Mouse (Mus musculus) brain, embryonic 14.5 days (tissue): ENCODE results near the gene Desi1.

Experiments
- CTCF ChIP-seq: fragments of 200-500 bp; IDR thresholded peaks from 2 replicates; pipeline ENCODE4 v1.5.1; 2012; ENCODE audit warnings: inconsistent platforms, mild to moderate bottlenecking, moderate library complexity, borderline replicate concordance; ENCODE audit not compliant: insufficient read depth, insufficient read length; ENCODE audit errors: extremely low read depth
- POLR2A ChIP-seq: fragments of 200-500 bp; IDR thresholded peaks from 2 replicates; pipeline ENCODE4 v1.6.1; 2012; ENCODE audit warnings: mild to moderate bottlenecking, inconsistent platforms, borderline replicate concordance; ENCODE audit not compliant: poor library complexity, insufficient read depth, insufficient read length, severe bottlenecking; ENCODE audit errors: extremely low read depth

DNA sequence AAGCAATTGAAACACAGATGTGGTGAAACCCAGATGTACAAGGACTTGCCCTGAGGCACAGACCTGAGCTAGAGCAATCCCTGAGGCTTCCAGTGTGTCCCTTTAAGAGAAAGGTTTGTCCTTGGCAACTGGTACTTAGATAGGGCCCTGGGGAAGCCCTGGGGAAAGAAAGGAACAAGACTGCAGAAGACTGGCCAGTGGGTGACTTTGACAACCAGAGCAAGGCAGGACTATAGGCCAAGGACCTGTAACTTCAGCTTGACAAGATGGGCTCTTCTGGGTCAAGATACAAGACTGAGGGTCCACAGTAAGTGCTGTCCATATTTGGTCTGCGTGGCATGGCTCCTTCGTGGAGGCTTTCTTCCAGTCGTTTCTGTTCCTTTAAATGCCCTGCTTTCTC, 46.0 kb downstream of the Desi1 start, which contains the start of gene Xrcc6:
- no peak for TF ChIP-seq CTCF
- TF ChIP-seq POLR2A: no peak
